Mouse (Mus musculus) CH12.LX (cell line): ENCODE measurements around the gene Ndufs6. TPM values are rescaled to one million over a fixed set of nuclear protein-coding genes. Genes with fewer than 3 reads are reported as not detected.

Source experiments
- DNase-seq: peaks from one replicate; pipeline ENCODE4 v3.0.0-alpha.2; 2013; ENCODE audit errors: extremely low read depth
- H3K27ac ChIP-seq: 2 replicates; pipeline ENCODE4 v1.5.1; 2012; ENCODE audit warnings: low read depth, mild to moderate bottlenecking, control low read depth, moderate library complexity; ENCODE audit not compliant: insufficient read depth
- H3K27me3 ChIP-seq: replicated peaks from 2 replicates; pipeline ENCODE3; 2012; ENCODE audit warnings: inconsistent platforms
- H3K36me3 ChIP-seq, 2 experiments: replicated peaks in 1 of 2; 2 replicates each; pipeline versions ENCODE3 to v1.6.1; 2012; ENCODE audit warnings: inconsistent platforms in 1 of 2, low read length in 1 of 2, mild to moderate bottlenecking in 1 of 2, mixed read lengths in 1 of 2, moderate library complexity in 1 of 2; ENCODE audit not compliant: control insufficient read depth in 1 of 2, insufficient read depth in 1 of 2
- H3K4me1 ChIP-seq, 2 experiments: 2 replicates each; pipeline ENCODE4 v1.6.1; 2012; ENCODE audit warnings: inconsistent platforms in 1 of 2, moderate library complexity in 1 of 2; ENCODE audit not compliant: insufficient read depth in 2 of 2, control insufficient read depth in 1 of 2
- H3K4me2 ChIP-seq: 2 replicates; pipeline ENCODE4 v1.6.1; 2012; ENCODE audit warnings: low read depth, mild to moderate bottlenecking, control low read depth; ENCODE audit not compliant: poor library complexity, insufficient read depth, severe bottlenecking
- H3K4me3 ChIP-seq, 3 experiments: fragments of 150-350 bp in 1 of 3; sonication (generic) in 1 of 3; replicated peaks in 1 of 3; 2 replicates each; pipeline versions ENCODE3 to v1.5.1; 2011 to 2012; ENCODE audit warnings: low read depth in 2 of 3, low read length in 2 of 3, mild to moderate bottlenecking in 2 of 3, moderate library complexity in 2 of 3, control low read depth in 1 of 3, improper control_type of control experiment in 1 of 3, inconsistent platforms in 1 of 3, mixed read lengths in 1 of 3; ENCODE audit not compliant: poor library complexity in 1 of 3
- H3K79me2 ChIP-seq: replicated peaks from 2 replicates; pipeline ENCODE4 v1.6.1; 2012; ENCODE audit warnings: mild to moderate bottlenecking, moderate library complexity; ENCODE audit not compliant: control insufficient read depth, poor library complexity, insufficient read depth, severe bottlenecking; ENCODE audit errors: extremely low read depth
- H3K9ac ChIP-seq: 2 replicates; pipeline ENCODE4 v1.6.1; 2012; ENCODE audit warnings: low read depth, mild to moderate bottlenecking, control low read depth, moderate library complexity; ENCODE audit not compliant: insufficient read depth
- H3K9me3 ChIP-seq: replicated peaks from 2 replicates; pipeline ENCODE3; 2012; ENCODE audit warnings: low read length, inconsistent platforms, mixed read lengths
- BHLHE40 ChIP-seq: IDR thresholded peaks from 2 replicates; pipeline ENCODE4 v1.6.1; 2011; ENCODE audit warnings: mild to moderate bottlenecking, low read depth, low read length, improper control_type of control experiment
- CHD2 ChIP-seq: IDR thresholded peaks from 2 replicates; pipeline ENCODE4 v1.6.1; 2011; ENCODE audit warnings: low read length, improper control_type of control experiment
- CTCF ChIP-seq, 2 experiments: IDR thresholded peaks in 1 of 2; conservative IDR thresholded peaks in 1 of 2; 2 replicates each; pipeline ENCODE4 v1.5.1; 2011 to 2012; ENCODE audit warnings: low read depth in 2 of 2, low read length in 2 of 2, improper control_type of control experiment in 1 of 2, inconsistent platforms in 1 of 2, mild to moderate bottlenecking in 1 of 2, moderate library complexity in 1 of 2
- E2F4 ChIP-seq: IDR thresholded peaks from 2 replicates; pipeline ENCODE4 v1.6.1; 2011; ENCODE audit warnings: low read depth, low read length, improper control_type of control experiment; ENCODE audit not compliant: insufficient replicate concordance
- ELF1 ChIP-seq: IDR thresholded peaks from 2 replicates; pipeline ENCODE4 v1.6.1; 2014; ENCODE audit warnings: low read depth, mild to moderate bottlenecking, inconsistent platforms, low read length, improper control_type of control experiment
- ETS1 ChIP-seq: conservative IDR thresholded peaks from 2 replicates; pipeline ENCODE4 v1.6.1; 2012; ENCODE audit warnings: low read depth, mild to moderate bottlenecking, inconsistent platforms, low read length, improper control_type of control experiment, moderate library complexity
- GABPA ChIP-seq: IDR thresholded peaks from 2 replicates; pipeline ENCODE4 v1.6.1; 2012; ENCODE audit warnings: low read depth, low read length, improper control_type of control experiment, inconsistent platforms; ENCODE audit not compliant: insufficient replicate concordance
- IRF4 ChIP-seq: IDR thresholded peaks from 2 replicates; pipeline ENCODE4 v1.6.1; 2014; ENCODE audit warnings: low read depth, mild to moderate bottlenecking, inconsistent platforms, low read length, improper control_type of control experiment
- JUN ChIP-seq: IDR thresholded peaks from 2 replicates; pipeline ENCODE4 v1.6.1; 2011; ENCODE audit warnings: low read depth, mild to moderate bottlenecking, low read length, improper control_type of control experiment, moderate library complexity; ENCODE audit not compliant: insufficient read depth
- MAFK ChIP-seq: IDR thresholded peaks from 2 replicates; pipeline ENCODE4 v1.6.1; 2011; ENCODE audit warnings: low read length, improper control_type of control experiment; ENCODE audit not compliant: insufficient replicate concordance
- MAX ChIP-seq: IDR thresholded peaks from 2 replicates; pipeline ENCODE4 v1.6.1; 2011; ENCODE audit warnings: low read length, improper control_type of control experiment
- MEF2A ChIP-seq: IDR thresholded peaks from 2 replicates; pipeline ENCODE4 v1.6.1; 2014; ENCODE audit warnings: low read depth, mild to moderate bottlenecking, inconsistent platforms, low read length, improper control_type of control experiment, borderline replicate concordance
- NELFE ChIP-seq: IDR thresholded peaks from 2 replicates; pipeline ENCODE4 v1.6.1; 2011; ENCODE audit warnings: low read depth, low read length, improper control_type of control experiment
- PAX5 ChIP-seq: IDR thresholded peaks from 2 replicates; pipeline ENCODE4 v1.6.1; 2012; ENCODE audit warnings: low read length, inconsistent platforms, mixed read lengths
- POLR2A ChIP-seq: IDR thresholded peaks from 2 replicates; pipeline ENCODE4 v1.6.1; 2011; ENCODE audit warnings: low read depth, mild to moderate bottlenecking, improper control_type of control experiment, low read length
- POLR2AphosphoS2 ChIP-seq: IDR thresholded peaks from 2 replicates; pipeline ENCODE4 v1.6.1; 2011; ENCODE audit warnings: low read depth, low read length, improper control_type of control experiment
- RAD21 ChIP-seq: IDR thresholded peaks from 2 replicates; pipeline ENCODE4 v1.6.1; 2011; ENCODE audit warnings: low read depth, mild to moderate bottlenecking, low read length, improper control_type of control experiment, moderate library complexity
- SIN3A ChIP-seq: IDR thresholded peaks from 2 replicates; pipeline ENCODE4 v1.6.1; 2012; ENCODE audit warnings: low read length, improper control_type of control experiment, inconsistent platforms
- TBP ChIP-seq: conservative IDR thresholded peaks from 2 replicates; pipeline ENCODE4 v1.6.1; 2011; ENCODE audit warnings: low read depth, low read length, improper control_type of control experiment
- TCF12 ChIP-seq: IDR thresholded peaks from 2 replicates; pipeline ENCODE4 v1.6.1; 2014; ENCODE audit warnings: low read depth, mild to moderate bottlenecking, inconsistent platforms, low read length, improper control_type of control experiment
- UBTF ChIP-seq: IDR thresholded peaks from 2 replicates; pipeline ENCODE4 v1.6.1; 2012; ENCODE audit warnings: low read depth, mild to moderate bottlenecking, inconsistent platforms, low read length, improper control_type of control experiment, moderate library complexity
- USF2 ChIP-seq: conservative IDR thresholded peaks from 2 replicates; pipeline ENCODE4 v1.6.1; 2011; ENCODE audit warnings: low read depth, low read length, improper control_type of control experiment
- dilution Hi-C: fragments of 300-500 bp; cut with MboI; formaldehyde crosslinking; loops from 2 replicates; pipeline ENCODE4 v1.14.3; 2020; ENCODE audit warnings: low sequenced_read_pairs; ENCODE audit not compliant: extremely low pct_unique_long_range_greater_than_20kb, extremely low pct_ligation_motif_present
- in situ Hi-C: fragments of 300-500 bp; cut with MboI; formaldehyde crosslinking; loops from 3 replicates; pipeline ENCODE4 v1.14.3; 2019; ENCODE audit warnings: low sequenced_read_pairs, low pct_ligation_motif_present, low pct_unique_long_range_greater_than_20kb, mixed read lengths
- polyA plus RNA-seq: library from polyadenylated mRNA; unstranded; fragments of >175 nt; gene quantifications from 2 replicates; pipeline ENCODE4 v1.2.1, GENCODE M21; 2012; ENCODE audit warnings: low read depth; ENCODE audit not compliant: insufficient read length
- total RNA-seq, 2 experiments: library from RNA; depleted of rRNA; stranded (reverse); fragments of 300-350 nt in 1 of 2; fragments of >200 nt in 1 of 2; gene quantifications; 2 replicates each; pipeline ENCODE4 v1.2.3; 2012 to 2014

Ndufs6 gene
- total and polyA plus RNA-seq, 3 experiments, result 165 to 190 (median 182) TPM

- Histone ChIP-seq H3K79me2 (no peaks in the 10 kb centered on the region), H3K36me3 (no peaks in the 10 kb centered on the region), H3K9me3 (no peaks in the 10 kb centered on the region), H3K4me3 (no peak overlapping the region), H3K27ac (no peak overlapping the region), H3K4me1 (peaks cover 0 to 38% of the 10 kb centered on the region in 2 experiments; a peak in 3 of 4 replicates), H3K27me3 (no peaks in the 10 kb centered on the region), H3K4me2 (no peak overlapping the region), H3K9ac (no peak overlapping the region)
- in situ Hi-C loops, result no loop called here
- dilution Hi-C loops, result no loop called here
- TF ChIP-seq MEF2A, result no peak
- no peak for TF ChIP-seq IRF4
- TF ChIP-seq MAFK, result no peak
- no peak for TF ChIP-seq POLR2A
- no peak for TF ChIP-seq E2F4
- TF ChIP-seq SIN3A, result no peak
- TF ChIP-seq ELF1, result no peak
- TF ChIP-seq JUN, result no peak
- no peak for TF ChIP-seq CHD2
- no peak for TF ChIP-seq RAD21
- TF ChIP-seq TCF12, result no peak
- TF ChIP-seq TBP, result no peak
- no peak for TF ChIP-seq USF2
- TF ChIP-seq BHLHE40, result no peak
- TF ChIP-seq ETS1, result no peak
- no peak for TF ChIP-seq UBTF
- no peak for TF ChIP-seq MAX
- no peak for TF ChIP-seq NELFE
- TF ChIP-seq GABPA, result no peak
- no peak for TF ChIP-seq PAX5
- DNase-seq, result no peak
These were observed 49.1 kb downstream of the Ndufs6 start for GRCm38 (mm10) chr13:73279196-73279595.

- H3K4me1 ChIP-seq, result peaks cover 0 to 42% of the 10 kb centered on the region in 2 experiments; a peak in 3 of 4 replicates
- no peak overlapping the region for H3K4me3 ChIP-seq
- peaks cover 6% of the 10 kb centered on the region for H3K27me3 ChIP-seq
- H3K9ac ChIP-seq, result no peak overlapping the region
- no peaks in the 10 kb centered on the region for H3K79me2 ChIP-seq
- dilution Hi-C loops (no loop called here), in situ Hi-C loops (no loop called here)
- no peak overlapping the region for H3K27ac ChIP-seq
- no peaks in the 10 kb centered on the region for H3K36me3 ChIP-seq
- no peak for DNase-seq
- H3K9me3 ChIP-seq, result no peaks in the 10 kb centered on the region
- H3K4me2 ChIP-seq, result no peak overlapping the region
- TF ChIP-seq NELFE, result no peak
- TF ChIP-seq POLR2AphosphoS2, result no peak
- TF ChIP-seq CTCF (conservative IDR thresholded peaks at IDR 0.05 in 1 of 2, IDR thresholded peaks at IDR 0.05 in 1 of 2; ENCODE audit: low read depth in 2 of 2, low read length in 2 of 2), result no peak
These were observed 50.5 kb downstream of the Ndufs6 start for GRCm38 (mm10) chr13:73277797-73278196.
